8 mouse cellular contexts compared by ENCODE assay signal in the genomic region with DNA sequence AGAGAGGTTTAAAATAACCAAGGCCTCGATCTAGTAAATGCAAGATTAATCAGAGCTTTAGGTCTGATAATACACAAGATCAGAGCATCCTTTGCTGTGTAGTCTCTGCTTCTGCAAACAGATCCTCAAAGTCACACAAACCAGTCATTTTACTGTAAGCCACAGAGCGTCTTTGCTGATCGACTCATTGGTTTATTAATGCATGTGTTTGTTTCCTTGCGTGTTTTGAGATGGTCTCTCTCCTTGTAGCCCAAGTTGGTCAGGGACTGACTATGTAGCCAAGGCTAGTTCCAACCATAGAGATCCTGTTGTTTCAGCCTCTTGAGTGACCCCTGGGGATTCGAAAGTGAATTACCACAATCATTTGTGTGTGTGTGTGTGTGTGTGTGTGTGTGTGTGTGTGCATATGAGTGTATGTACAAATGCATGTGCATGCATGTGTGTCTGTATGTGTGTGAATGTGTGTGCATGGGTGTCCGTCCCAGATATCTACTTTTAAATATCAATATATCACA. TPM values are rescaled to one million over a fixed set of nuclear protein-coding genes. Genes with fewer than 3 reads are reported as not detected.
A peak's percentile ranks its signal among the peaks of the same experiment; 100 is the strongest.
DNase-seq lines count a peak whose midpoint lies in the region; ATAC-seq and TF ChIP-seq lines count a peak whose summit lies in the region.

No protein-coding gene starts in this region.

- no peak for TF ChIP-seq POLR2A in thymus, adult 2 months (IDR thresholded peaks at IDR 0.05; ENCODE audit: control insufficient read depth, extremely low read depth, insufficient read depth, low read length, poor library complexity)

- no peak overlapping the region for H3K9ac ChIP-seq in lung, embryonic 14.5 days
- peak overlapping the region; percentile 79; the same call in 1 of the 2 replicates for H3K9ac ChIP-seq in embryonic facial prominence, embryonic 13.5 days
- H3K9ac ChIP-seq in stomach, embryonic 14.5 days (replicated peaks; ENCODE audit: low read depth, low read length) = no peak overlapping the region

- no peaks in the 10 kb centered on the region for H3K9me3 ChIP-seq in lung, embryonic 14.5 days (ENCODE audit: low read depth, low read length)
- H3K9me3 ChIP-seq in embryonic facial prominence, embryonic 13.5 days = no peaks in the 10 kb centered on the region
- H3K9me3 ChIP-seq in limb, embryonic 10.5 days (replicated peaks) = no peaks in the 10 kb centered on the region
- no peaks in the 10 kb centered on the region for H3K9me3 ChIP-seq in stomach, embryonic 14.5 days (ENCODE audit: control insufficient read depth, low read depth, low read length)

- peak overlapping the region; percentile 66; the same call in 1 of the 2 replicates for H3K4me3 ChIP-seq in lung, embryonic 14.5 days (ENCODE audit: low read depth, low read length)
- peak overlapping the region; percentile 62 for H3K4me3 ChIP-seq in embryonic facial prominence, embryonic 13.5 days
- peak overlapping the region; percentile 82; the same call in 1 of the 2 replicates for H3K4me3 ChIP-seq in limb, embryonic 10.5 days
- H3K4me3 ChIP-seq in stomach, embryonic 14.5 days (ENCODE audit: low read depth, low read length) = no peak overlapping the region
- H3K4me3 ChIP-seq in thymus, adult 2 months (ENCODE audit: control insufficient read depth, insufficient read depth, low read length) = no peak overlapping the region

- H3K4me2 ChIP-seq in lung, embryonic 14.5 days = peak overlapping the region; percentile 85
- H3K4me2 ChIP-seq in embryonic facial prominence, embryonic 13.5 days = peak overlapping the region; percentile 86
- H3K4me2 ChIP-seq in stomach, embryonic 14.5 days (replicated peaks; ENCODE audit: low read depth, low read length) = peak overlapping the region; percentile 78

- DNase-seq in lung, embryonic 14.5 days = peak; percentile 15
- DNase-seq in lung, adult 18-20 months = no peak
- peak; percentile 36 for DNase-seq in limb, embryonic 10.5 days (ENCODE audit: low spot score)
- no peak for DNase-seq in thymus, adult 2 months
- no peak for DNase-seq in right cerebral cortex, postnatal 14 days
- DNase-seq in spleen, postnatal 36 days (ENCODE audit: low spot score in 2 of 2) = no peak

- 76% methylated on average over 6 of the region's 6 CpGs for WGBS in lung, embryonic 14.5 days
- WGBS in embryonic facial prominence, embryonic 13.5 days = 74% methylated on average over 6 of the region's 6 CpGs
- 83% methylated on average over 6 of the region's 6 CpGs for WGBS in limb, embryonic 10.5 days
- WGBS in stomach, embryonic 14.5 days = 76% methylated on average over 6 of the region's 6 CpGs
- 84% methylated on average over 6 of the region's 6 CpGs for WGBS in thymus, adult 2 months

- H3K36me3 ChIP-seq in lung, embryonic 14.5 days (ENCODE audit: insufficient read depth) = peaks cover 3% of the 10 kb centered on the region; the same call in 1 of the 2 replicates
- no peaks in the 10 kb centered on the region for H3K36me3 ChIP-seq in embryonic facial prominence, embryonic 13.5 days
- no peaks in the 10 kb centered on the region for H3K36me3 ChIP-seq in limb, embryonic 10.5 days
- peaks cover 2% of the 10 kb centered on the region; the same call in 1 of the 2 replicates for H3K36me3 ChIP-seq in stomach, embryonic 14.5 days (ENCODE audit: control insufficient read depth, insufficient read depth, low read length)
- H3K36me3 ChIP-seq in thymus, adult 2 months (ENCODE audit: control insufficient read depth, insufficient read depth, low read length) = no peaks in the 10 kb centered on the region

- peak; percentile 31; the same call in 1 of the 2 replicates for TF ChIP-seq CTCF in lung, embryonic 14.5 days (IDR thresholded peaks at IDR 0.05; ENCODE audit: low read depth)
- TF ChIP-seq CTCF in thymus, adult 2 months (IDR thresholded peaks at IDR 0.05; ENCODE audit: borderline replicate concordance, control insufficient read depth, extremely low read depth, insufficient read depth, low read length, poor library complexity) = no peak

- no peaks in the 10 kb centered on the region; the same call in 1 of the 2 replicates for H3K4me1 ChIP-seq in lung, embryonic 14.5 days (ENCODE audit: insufficient read depth)
- peaks cover 6% of the 10 kb centered on the region for H3K4me1 ChIP-seq in embryonic facial prominence, embryonic 13.5 days
- peaks cover 15% of the 10 kb centered on the region for H3K4me1 ChIP-seq in limb, embryonic 10.5 days
- 0 out of 2 replicates have a peak, but pooled peaks cover 4% of the 10 kb centered on the region for H3K4me1 ChIP-seq in stomach, embryonic 14.5 days (ENCODE audit: control insufficient read depth, insufficient read depth, low read length)
- H3K4me1 ChIP-seq in thymus, adult 2 months (replicated peaks; ENCODE audit: control insufficient read depth, insufficient read depth, low read length) = no peaks in the 10 kb centered on the region

- no peak overlapping the region for H3K27ac ChIP-seq in lung, embryonic 14.5 days (ENCODE audit: low read depth)
- no peak overlapping the region for H3K27ac ChIP-seq in embryonic facial prominence, embryonic 13.5 days
- H3K27ac ChIP-seq in limb, embryonic 10.5 days = peak overlapping the region; percentile 92; the same call in 1 of the 2 replicates
- H3K27ac ChIP-seq in stomach, embryonic 14.5 days (ENCODE audit: low read length) = peak overlapping the region; percentile 18; the same call in 1 of the 2 replicates
- no peak overlapping the region for H3K27ac ChIP-seq in thymus, adult 2 months (ENCODE audit: control insufficient read depth, insufficient read depth, low read length)

- H3K27me3 ChIP-seq in lung, embryonic 14.5 days (ENCODE audit: insufficient read depth, low read length) = no peaks in the 10 kb centered on the region
- H3K27me3 ChIP-seq in embryonic facial prominence, embryonic 13.5 days = no peaks in the 10 kb centered on the region
- no peaks in the 10 kb centered on the region for H3K27me3 ChIP-seq in limb, embryonic 10.5 days (ENCODE audit: low read depth, poor library complexity, severe bottlenecking)
- no peaks in the 10 kb centered on the region for H3K27me3 ChIP-seq in stomach, embryonic 14.5 days (ENCODE audit: control insufficient read depth, insufficient read depth, low read length)
- H3K27me3 ChIP-seq in thymus, adult 2 months (ENCODE audit: control insufficient read depth, insufficient read depth, low read length) = no peaks in the 10 kb centered on the region

- no peak for ATAC-seq in lung, embryonic 14.5 days (ENCODE audit: insufficient read depth)
- no peak for ATAC-seq in embryonic facial prominence, embryonic 13.5 days (ENCODE audit: insufficient number of reproducible peaks, insufficient read depth, low FRiP score, low TSS enrichment, low read depth)
- no peak for ATAC-seq in stomach, embryonic 14.5 days (ENCODE audit: insufficient number of reproducible peaks, insufficient read depth, low FRiP score, low read depth)

RNA-seq across cellular contexts. Expression of gene Fam149a, which starts 22.9 kb away (rescaled TPM):
- polyA plus RNA-seq in lung, embryonic 14.5 days (2014; fragmentation: Nextera tagmentation; extraction: Ambion mirVana) = 19.0 and 19.1 TPM in 2 replicates
- polyA plus RNA-seq in embryonic facial prominence, embryonic 13.5 days (2015; fragmentation: Nextera tagmentation; extraction: Ambion mirVana) = 7.5 and 8.3 TPM in 2 replicates
- 12.8 and 13.5 TPM in 2 replicates for polyA plus RNA-seq in limb, embryonic 10.5 days (2016; fragmentation: Nextera tagmentation; extraction: Ambion mirVana)
- polyA plus RNA-seq in stomach, embryonic 14.5 days (2014; fragmentation: Nextera tagmentation; extraction: Ambion mirVana) = 28.6 and 29.7 TPM in 2 replicates
- polyA plus RNA-seq in thymus, adult 2 months (2012; rRNA removed) = 1.6 and 1.7 TPM in 2 replicates

RNA-seq across cellular contexts. Expression of gene Cyp4v3, which starts 26.1 kb away (rescaled TPM):
- polyA plus RNA-seq in lung, embryonic 14.5 days (2014; fragmentation: Nextera tagmentation; extraction: Ambion mirVana) = 0.75 and 1.5 TPM in 2 replicates
- 1.7 and 2.2 TPM in 2 replicates for polyA plus RNA-seq in embryonic facial prominence, embryonic 13.5 days (2015; fragmentation: Nextera tagmentation; extraction: Ambion mirVana)
- polyA plus RNA-seq in limb, embryonic 10.5 days (2016; fragmentation: Nextera tagmentation; extraction: Ambion mirVana) = 0.24 and 0.34 TPM in 2 replicates
- 3.3 and 4.1 TPM in 2 replicates for polyA plus RNA-seq in stomach, embryonic 14.5 days (2014; fragmentation: Nextera tagmentation; extraction: Ambion mirVana)
- 1.5 and 1.9 TPM in 2 replicates for polyA plus RNA-seq in thymus, adult 2 months (2012; rRNA removed)

RNA-seq across cellular contexts. Expression of gene Gm45753, which starts 50.9 kb away (rescaled TPM):
- not detected in 2 replicates for polyA plus RNA-seq in lung, embryonic 14.5 days (2014; fragmentation: Nextera tagmentation; extraction: Ambion mirVana)
- polyA plus RNA-seq in embryonic facial prominence, embryonic 13.5 days (2015; fragmentation: Nextera tagmentation; extraction: Ambion mirVana) = 0.10 TPM in 1 of 2 replicates, not detected in the other
- polyA plus RNA-seq in limb, embryonic 10.5 days (2016; fragmentation: Nextera tagmentation; extraction: Ambion mirVana) = not detected in 2 replicates
- polyA plus RNA-seq in stomach, embryonic 14.5 days (2014; fragmentation: Nextera tagmentation; extraction: Ambion mirVana) = not detected in 2 replicates
- 0.05 TPM in 1 of 2 replicates, not detected in the other for polyA plus RNA-seq in thymus, adult 2 months (2012; rRNA removed)

RNA-seq across cellular contexts. Expression of gene Tlr3, which starts 51.7 kb away (rescaled TPM):
- polyA plus RNA-seq in lung, embryonic 14.5 days (2014; fragmentation: Nextera tagmentation; extraction: Ambion mirVana) = 2.8 and 3.4 TPM in 2 replicates
- polyA plus RNA-seq in embryonic facial prominence, embryonic 13.5 days (2015; fragmentation: Nextera tagmentation; extraction: Ambion mirVana) = 1.4 and 1.6 TPM in 2 replicates
- 0.48 and 0.74 TPM in 2 replicates for polyA plus RNA-seq in limb, embryonic 10.5 days (2016; fragmentation: Nextera tagmentation; extraction: Ambion mirVana)
- 3.6 and 4.9 TPM in 2 replicates for polyA plus RNA-seq in stomach, embryonic 14.5 days (2014; fragmentation: Nextera tagmentation; extraction: Ambion mirVana)
- polyA plus RNA-seq in thymus, adult 2 months (2012; rRNA removed) = 2.0 and 2.4 TPM in 2 replicates

Comparison
In these comparisons a context has a peak if more than half of its experiments do, and no peak if none do; other contexts are left out.
1. DNase-seq: peak in lung, embryonic 14.5 days (single experiment) and limb, embryonic 10.5 days (single experiment); none in lung, adult 18-20 months (0 of 2), thymus, adult 2 months (single experiment), right cerebral cortex, postnatal 14 days (single experiment) and spleen, postnatal 36 days (0 of 2).
2. H3K27ac ChIP-seq: peak in limb, embryonic 10.5 days (single experiment) and stomach, embryonic 14.5 days (single experiment); none in lung, embryonic 14.5 days (single experiment), embryonic facial prominence, embryonic 13.5 days (single experiment) and thymus, adult 2 months (single experiment).
3. H3K4me3 ChIP-seq: peak in lung, embryonic 14.5 days (single experiment), embryonic facial prominence, embryonic 13.5 days (single experiment) and limb, embryonic 10.5 days (single experiment); none in stomach, embryonic 14.5 days (single experiment) and thymus, adult 2 months (single experiment).
4. Peak in every context shown above with its lines, with median percentiles within 50 percentile points of each other: H3K4me2 ChIP-seq.